Mouse (Mus musculus) gastrocnemius, adult 8-10 months (tissue): ENCODE results near the gene Socs4. TPM values are rescaled to one million over a fixed set of nuclear protein-coding genes. Genes with fewer than 3 reads are reported as not detected.
"Not testable (repeated sequence)": the region's sequence is repeated elsewhere in the genome, so short reads cannot be mapped to it uniquely, and the experiment has no call there.

Source experiments
- DNase-seq, 2 experiments: peaks; one replicate each; pipeline ENCODE4 v3.0.0; 2022; ENCODE audit warnings: low spot score in 2 of 2
- total RNA-seq, 4 experiments: library from RNA; stranded (reverse); gene quantifications; 2 replicates each; pipeline ENCODE4 v1.2.4; 2022

Gene Socs4
- total RNA-seq, 4 experiments from 2014 or later: 6.7 to 9.9 (median 7.4) TPM

- DNase-seq: no peak
These were observed 9.5 kb downstream of the Socs4 start for GRCm38 (mm10) chr14:47286215-47286614.

GRCm38 (mm10) chr14:47287021-47287420, 10.3 kb downstream of the Socs4 start:
- DNase-seq: no peak

- DNase-seq: no peak
These were observed 15.0 kb downstream of the Socs4 start for GRCm38 (mm10) chr14:47291772-47292171.

GRCm38 (mm10) chr14:47294136-47294535, 17.4 kb downstream of the Socs4 start:
- no peak for DNase-seq

- no peak for DNase-seq
These were observed 19.5 kb downstream of the Socs4 start for GRCm38 (mm10) chr14:47296232-47296631.

GRCm38 (mm10) chr14:47297785-47298407, 21.2 kb downstream of the Socs4 start, which contains the start of gene Mapk1ip1l:
Mapk1ip1l (plus strand) TSS chr14:47298266.
- peak; percentile 80 for DNase-seq

- no peak for DNase-seq
These were observed 21.7 kb downstream of the Socs4 start for GRCm38 (mm10) chr14:47298408-47298792.

GRCm38 (mm10) chr14:47298819-47299261, 22.1 kb downstream of the Socs4 start:
- no peak for DNase-seq

- no peak for DNase-seq
These were observed 26.4 kb downstream of the Socs4 start for GRCm38 (mm10) chr14:47302885-47303680.

GRCm38 (mm10) chr14:47304814-47305405, 28.2 kb downstream of the Socs4 start:
- DNase-seq: no peak

- no peak for DNase-seq
These were observed 29.2 kb downstream of the Socs4 start for GRCm38 (mm10) chr14:47305933-47306332.

GRCm38 (mm10) chr14:47307669-47308068, 30.9 kb downstream of the Socs4 start:
- no peak for DNase-seq

- DNase-seq: no peak
These were observed 32.3 kb downstream of the Socs4 start for GRCm38 (mm10) chr14:47309061-47309460.

- DNase-seq: no peak
These were observed 33.8 kb downstream of the Socs4 start for GRCm38 (mm10) chr14:47310342-47311181.

GRCm38 (mm10) chr14:47319362-47319761, 42.6 kb downstream of the Socs4 start:
- no peak for DNase-seq

GRCm38 (mm10) chr14:47321581-47321980, 44.9 kb downstream of the Socs4 start:
- not testable (repeated sequence) for DNase-seq

GRCm38 (mm10) chr14:47325965-47326761, 49.4 kb downstream of the Socs4 start:
- no peak for DNase-seq

GRCm38 (mm10) chr14:47327347-47327746, 50.6 kb downstream of the Socs4 start:
- DNase-seq: no peak

GRCm38 (mm10) chr14:47331920-47332319, 55.2 kb downstream of the Socs4 start:
- no peak for DNase-seq

- peak; percentile 16 to 22 for DNase-seq
These were observed 58.1 kb downstream of the Socs4 start for GRCm38 (mm10) chr14:47334819-47335218.

- no peak for DNase-seq
These were observed 58.6 kb downstream of the Socs4 start for GRCm38 (mm10) chr14:47335300-47335699.
